Mouse (Mus musculus): ENCODE data around the gene Sp4.

Gene Sp4

GRCm38 (mm10) chr12:118264905-118265304 lies 36.3 kb downstream of the Sp4 start:
- no peak for DNase-seq

- no peak for DNase-seq
Measured at GRCm38 (mm10) chr12:118263878-118264277, 37.4 kb downstream of the Sp4 start.

DNA sequence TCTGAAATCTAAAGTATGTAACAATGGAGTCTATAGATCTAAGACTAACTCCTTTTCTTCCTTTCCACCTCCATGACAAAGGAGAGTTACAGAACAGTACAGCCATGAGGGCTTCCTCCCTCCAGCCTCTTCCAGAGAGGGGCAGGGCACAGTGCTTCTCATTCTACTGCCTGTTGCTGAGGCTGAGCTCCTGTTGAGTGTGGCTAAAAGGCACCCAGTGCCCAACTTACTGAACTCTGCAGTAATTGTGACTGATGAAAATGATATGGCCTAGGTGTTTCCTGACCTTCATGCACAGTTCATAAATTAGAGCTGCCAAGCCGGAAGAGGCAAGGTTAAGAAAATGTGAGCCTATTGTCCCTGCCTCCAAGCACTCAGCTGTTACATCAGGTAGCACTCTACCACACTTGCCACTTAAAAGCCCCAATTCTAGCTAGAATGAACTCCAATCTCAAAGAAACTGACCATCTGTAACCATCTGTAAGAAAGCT lies 45.9 kb downstream of the Sp4 start:
- DNase-seq: no peak

DNA sequence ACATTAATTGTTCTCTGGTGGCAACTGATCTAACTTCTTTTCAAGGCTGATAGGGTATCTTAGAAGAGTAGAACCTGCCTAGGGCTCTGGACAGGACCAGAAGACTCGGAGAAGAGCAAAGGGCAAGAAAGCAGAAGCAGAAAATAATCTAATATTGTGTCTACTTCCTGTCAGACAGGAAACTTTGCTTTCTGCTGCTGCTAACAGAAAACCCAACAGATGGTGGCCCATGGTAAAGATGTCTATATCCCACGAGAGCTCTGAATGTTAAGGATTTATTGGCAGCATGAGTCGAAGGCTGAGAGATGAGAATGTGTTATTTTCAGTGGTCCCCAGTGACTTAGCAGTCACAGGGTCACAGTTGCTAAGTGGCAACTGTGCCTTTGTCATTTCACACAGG lies 80.1 kb downstream of the Sp4 start:
- DNase-seq: peak; percentile 5

GRCm38 (mm10) chr12:118220062-118220461 lies 81.2 kb downstream of the Sp4 start:
- no peak for DNase-seq

DNA sequence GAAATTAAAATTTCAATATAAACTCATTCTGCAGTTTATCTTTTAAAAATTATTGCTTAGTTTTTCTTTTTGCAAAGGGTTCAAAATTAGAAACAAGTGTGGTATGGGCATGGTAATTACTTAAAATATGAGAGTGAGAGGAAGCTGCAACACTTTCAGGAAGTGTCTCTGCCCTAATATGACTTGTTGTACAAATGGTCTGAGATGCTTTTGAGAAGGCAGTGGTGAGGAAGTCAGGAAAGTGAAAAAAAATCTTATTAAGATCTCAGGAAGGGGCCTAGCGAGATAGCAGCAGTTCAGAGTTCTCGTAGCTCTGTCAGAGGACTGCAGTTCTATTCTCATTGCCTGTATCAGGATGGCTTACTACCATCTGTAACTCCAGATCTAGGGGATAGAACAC lies 89.1 kb downstream of the Sp4 start:
- no peak for DNase-seq

DNA sequence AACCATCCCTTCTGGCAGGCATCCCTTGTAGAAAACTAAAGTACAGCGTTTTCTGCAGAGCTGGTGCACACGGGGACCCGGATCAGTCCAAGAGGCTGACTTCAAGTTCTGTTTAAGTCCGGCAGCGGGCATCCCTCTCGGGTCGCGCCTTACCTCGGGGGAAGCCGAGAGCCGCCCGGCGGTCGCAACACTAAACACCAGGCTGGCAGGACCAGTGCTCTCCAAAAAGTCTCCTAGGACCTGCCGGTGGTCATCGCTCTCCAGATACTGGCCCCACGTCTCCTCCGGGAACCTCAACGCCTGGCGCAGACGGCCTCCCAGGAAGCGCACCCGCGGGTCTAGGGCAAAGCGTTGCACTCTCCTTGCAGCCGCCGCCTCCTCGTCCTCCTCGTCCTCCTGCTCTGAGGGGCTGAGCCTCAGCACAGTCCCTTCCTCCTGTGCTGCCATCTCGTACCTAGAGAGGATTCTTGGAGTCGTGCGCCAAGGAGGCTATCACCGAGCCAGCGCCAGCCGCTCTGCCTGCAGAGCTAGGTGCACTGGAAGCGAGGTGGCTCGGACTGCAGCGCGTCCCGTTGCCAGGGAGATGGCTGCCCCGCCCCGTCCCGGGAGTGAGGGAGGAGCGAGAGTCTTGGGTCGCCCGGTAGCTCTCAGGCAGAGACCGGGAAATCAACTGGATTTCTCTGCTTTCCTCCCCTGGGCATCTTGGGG lies 102.7 kb downstream of the Sp4 start, which contains the start of gene Dnah11:
Gene Dnah11, minus strand, starts transcription at position 658 of the 708 bp plus-strand sequence.
- DNase-seq: peak; percentile 89

DNA sequence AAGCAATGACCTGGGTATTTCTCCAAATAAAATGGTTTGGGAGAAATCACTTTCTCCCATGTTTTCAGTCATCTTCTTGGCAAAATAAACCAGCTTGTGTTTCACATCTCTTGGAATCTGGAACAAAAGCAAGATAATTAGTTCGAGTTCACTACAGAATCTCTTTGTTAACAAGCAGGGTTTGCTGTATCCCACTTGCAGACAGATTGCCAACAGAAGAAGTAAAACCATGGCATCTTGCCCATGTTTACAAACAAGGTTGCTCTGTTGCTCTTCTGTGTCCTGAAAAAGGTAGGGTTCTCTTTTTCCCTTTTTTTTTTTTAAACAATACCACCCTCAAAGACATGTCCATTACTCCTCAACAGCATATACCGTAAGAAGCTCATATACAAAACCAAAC lies 104.7 kb downstream of the Sp4 start:
- DNase-seq: no peak

DNA sequence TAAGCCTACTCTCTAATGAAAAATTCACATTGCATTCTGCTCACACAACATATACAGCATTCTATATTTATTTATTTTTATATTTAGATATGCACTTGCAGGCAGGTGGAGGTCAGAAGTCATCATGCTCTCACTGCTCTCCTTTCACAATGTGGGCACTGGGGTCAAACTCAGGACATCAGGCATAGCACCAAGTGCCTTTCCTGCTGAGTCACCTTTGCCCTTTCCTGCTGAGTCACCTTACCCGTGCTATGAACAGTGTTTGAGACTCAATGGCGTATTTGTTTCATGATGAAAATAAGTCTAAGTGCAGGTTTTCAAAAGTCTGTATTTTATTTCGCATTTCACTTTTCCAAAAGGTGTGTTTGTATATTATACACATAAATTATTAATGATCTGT lies 111.7 kb downstream of the Sp4 start:
- no peak for DNase-seq

GRCm38 (mm10) chr12:118187663-118188062 lies 113.6 kb downstream of the Sp4 start:
- no peak for DNase-seq

GRCm38 (mm10) chr12:118186881-118187489 lies 114.3 kb downstream of the Sp4 start:
- peak; percentile 61 for DNase-seq

- DNase-seq: peak; percentile 56
Measured at GRCm38 (mm10) chr12:118186120-118186880, 114.9 kb downstream of the Sp4 start.
